Mouse (Mus musculus) neural tube, embryonic 14.5 days (tissue): Measurements from ENCODE around the gene Btd. TPM values are rescaled to one million over a fixed set of nuclear protein-coding genes. Genes with fewer than 3 reads are reported as not detected.

ENCODE experiments used
- ATAC-seq: fragments of 200-750 bp; cut with Nextera tagmentation; 2 replicates; pipeline ENCODE4 v1.8.0; 2017; ENCODE audit warnings: low read depth, mild to moderate bottlenecking, moderate TSS enrichment, moderate library complexity
- H3K27ac ChIP-seq: fragments of 300-500 bp; sonication (generic); 2 replicates; pipeline ENCODE4 v1.5.1; 2014; ENCODE audit warnings: low read depth, mild to moderate bottlenecking, control low read depth, low read length, moderate library complexity, mixed read lengths
- H3K27me3 ChIP-seq: fragments of 300-500 bp; sonication (generic); 2 replicates; pipeline ENCODE4 v1.6.1; 2014; ENCODE audit warnings: low read length; ENCODE audit not compliant: control insufficient read depth, insufficient read depth
- H3K36me3 ChIP-seq: fragments of 300-500 bp; sonication (generic); 2 replicates; pipeline ENCODE4 v1.6.1; 2014; ENCODE audit warnings: low read length, mixed read lengths; ENCODE audit not compliant: control insufficient read depth, insufficient read depth
- H3K4me1 ChIP-seq: fragments of 300-500 bp; sonication (generic); 2 replicates; pipeline ENCODE4 v1.6.1; 2014; ENCODE audit warnings: low read length; ENCODE audit not compliant: control insufficient read depth, insufficient read depth
- H3K4me2 ChIP-seq: fragments of 300-500 bp; sonication (generic); 2 replicates; pipeline ENCODE4 v1.6.1; 2014; ENCODE audit warnings: mild to moderate bottlenecking, low read depth, low read length, control low read depth
- H3K4me3 ChIP-seq: fragments of 300-500 bp; sonication (generic); 2 replicates; pipeline ENCODE4 v1.5.1; 2014; ENCODE audit warnings: low read depth, low read length, control low read depth, mixed read lengths
- H3K9ac ChIP-seq: fragments of 300-500 bp; sonication (generic); replicated peaks from 2 replicates; pipeline ENCODE4 v1.6.1; 2014; ENCODE audit warnings: low read depth, mild to moderate bottlenecking, control low read depth, low read length, mixed read lengths
- H3K9me3 ChIP-seq: fragments of 300-500 bp; sonication (generic); 2 replicates; pipeline ENCODE4 v1.6.1; 2016; ENCODE audit warnings: low read length; ENCODE audit not compliant: control insufficient read depth
- WGBS: fragments of 180-500 bp; shearing (Covaris S2); extraction: QIAGEN DNeasy Blood & Tissue Kit; methylation state at CpG from one replicate; pipeline ENCODE4 v1.1.7; 2014; 5-methylcytosine and 5-hydroxymethylcytosine counted together
- polyA plus RNA-seq: library from polyadenylated mRNA; unstranded; fragments of >200 nt; fragmentation: Nextera tagmentation; extraction: Ambion mirVana; gene quantifications from 2 replicates; pipeline ENCODE4 v1.2.1, GENCODE M21; 2014

The Btd gene
- polyA plus RNA-seq, 1 experiment from 2014 or later = 14.4 TPM

DNA sequence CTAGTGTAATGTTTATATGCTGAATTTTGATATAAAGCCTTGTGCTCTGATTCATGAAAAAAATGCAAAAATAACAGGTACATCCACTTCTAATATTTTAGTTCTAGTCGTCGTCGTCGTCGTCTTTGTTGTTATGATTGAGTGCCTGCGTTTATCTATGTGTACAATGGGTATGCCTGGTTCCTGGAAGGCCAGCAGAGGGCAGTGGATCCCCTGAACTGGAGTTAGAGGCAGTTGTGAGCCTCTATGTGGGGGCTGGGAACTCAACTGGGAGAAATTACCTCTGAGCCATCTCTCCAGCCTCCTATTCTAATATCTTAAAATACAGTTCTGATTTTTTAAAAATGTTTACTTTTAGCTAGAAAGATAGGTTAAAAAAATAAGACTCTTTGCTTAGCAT, 35.3 kb upstream of the Btd start:
- Histone ChIP-seq H3K27ac (no peak overlapping the region), H3K27me3 (no peaks in the 10 kb centered on the region), H3K4me3 (no peak overlapping the region), H3K9ac (no peak overlapping the region), H3K4me2 (no peak overlapping the region), H3K4me1 (no peaks in the 10 kb centered on the region), H3K9me3 (no peaks in the 10 kb centered on the region), H3K36me3 (no peaks in the 10 kb centered on the region)
- 63% methylated on average over 6 of the region's 6 CpGs for WGBS
- no peak for ATAC-seq

- Histone ChIP-seq H3K4me3 (no peak overlapping the region), H3K9me3 (no peaks in the 10 kb centered on the region), H3K4me1 (no peaks in the 10 kb centered on the region), H3K36me3 (no peaks in the 10 kb centered on the region), H3K27me3 (no peaks in the 10 kb centered on the region), H3K4me2 (no peak overlapping the region), H3K27ac (no peak overlapping the region), H3K9ac (no peak overlapping the region)
- 62% methylated on average over 4 of the region's 4 CpGs for WGBS
- no peak for ATAC-seq
These were observed 28.8 kb upstream of the Btd start for GRCm38 (mm10) chr14:31611986-31612385.

GRCm38 (mm10) chr14:31613671-31614070, 27.2 kb upstream of the Btd start:
- Histone ChIP-seq H3K27ac (no peak overlapping the region), H3K4me3 (no peak overlapping the region), H3K27me3 (no peaks in the 10 kb centered on the region), H3K9ac (no peak overlapping the region), H3K4me1 (no peaks in the 10 kb centered on the region), H3K36me3 (no peaks in the 10 kb centered on the region), H3K9me3 (no peaks in the 10 kb centered on the region), H3K4me2 (no peak overlapping the region)
- ATAC-seq = no peak
- WGBS = 90% methylated on average over 5 of the region's 5 CpGs

GRCm38 (mm10) chr14:31617204-31617603, 23.6 kb upstream of the Btd start:
- no peak for ATAC-seq
- Histone ChIP-seq H3K9me3 (no peaks in the 10 kb centered on the region), H3K27ac (no peak overlapping the region), H3K9ac (no peak overlapping the region), H3K4me2 (no peak overlapping the region), H3K27me3 (no peaks in the 10 kb centered on the region), H3K4me3 (no peak overlapping the region), H3K4me1 (no peaks in the 10 kb centered on the region), H3K36me3 (no peaks in the 10 kb centered on the region)
- 90% methylated on average over 9 of the region's 9 CpGs for WGBS

DNA sequence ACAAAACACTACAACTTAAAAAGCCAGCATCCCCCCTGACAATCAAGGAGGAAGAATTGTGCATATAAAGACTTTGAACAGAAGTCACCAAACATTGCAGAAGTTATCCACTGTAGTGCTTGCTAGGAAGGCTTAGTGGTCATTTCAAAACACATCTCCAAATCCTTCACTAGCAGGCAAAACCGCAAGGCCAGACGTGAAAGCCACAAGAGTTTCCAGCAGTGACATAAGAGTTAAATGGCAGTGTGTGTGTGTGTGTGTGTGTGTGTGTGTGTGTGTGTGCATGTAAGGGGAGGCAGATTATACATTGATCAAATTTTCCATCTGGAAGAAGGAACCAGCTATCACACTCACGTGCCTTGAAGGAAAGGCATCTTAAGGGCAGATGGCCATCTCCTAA, 22.8 kb upstream of the Btd start:
- ATAC-seq = no peak
- Histone ChIP-seq H3K36me3 (no peaks in the 10 kb centered on the region), H3K27ac (no peak overlapping the region), H3K9ac (no peak overlapping the region), H3K4me1 (no peaks in the 10 kb centered on the region), H3K27me3 (no peaks in the 10 kb centered on the region), H3K4me3 (no peak overlapping the region), H3K9me3 (no peaks in the 10 kb centered on the region), H3K4me2 (no peak overlapping the region)
- WGBS = 98% methylated on average over 3 of the region's 3 CpGs

DNA sequence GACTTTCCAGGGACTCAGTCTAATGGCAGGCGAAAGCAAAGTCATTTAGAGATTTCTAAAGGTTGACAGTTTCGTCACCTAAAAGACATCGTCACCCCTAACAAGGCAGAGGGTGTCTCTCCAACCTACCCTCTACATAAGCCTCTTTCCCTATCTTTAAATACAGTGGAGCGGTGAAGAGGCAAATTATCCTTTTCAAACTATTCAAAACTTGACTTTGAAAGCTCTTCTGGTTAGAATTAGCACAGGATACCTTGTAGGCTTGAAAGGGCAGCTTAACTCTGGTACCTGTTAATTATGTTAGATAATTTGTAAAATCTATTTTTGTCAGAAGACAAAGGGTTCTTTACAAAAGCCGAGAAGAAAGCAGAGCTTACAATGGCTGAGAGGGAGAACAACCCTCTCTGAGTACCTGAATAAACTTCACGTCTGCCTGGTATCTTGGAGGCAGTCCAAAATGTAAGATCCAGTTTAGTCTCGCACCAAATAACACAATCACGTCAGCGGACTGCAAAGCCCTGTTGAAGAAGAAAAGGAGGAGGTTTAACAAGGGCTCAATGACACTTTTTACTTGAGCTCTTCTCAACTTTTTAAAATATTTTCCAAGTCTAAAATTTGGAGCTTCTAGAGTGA, 20.1 kb upstream of the Btd start:
- Histone ChIP-seq H3K27ac (no peak overlapping the region), H3K4me3 (no peak overlapping the region), H3K4me1 (no peaks in the 10 kb centered on the region), H3K9ac (no peak overlapping the region), H3K4me2 (no peak overlapping the region), H3K36me3 (no peaks in the 10 kb centered on the region), H3K9me3 (no peaks in the 10 kb centered on the region), H3K27me3 (no peaks in the 10 kb centered on the region)
- 78% methylated on average over 9 of the region's 9 CpGs for WGBS
- ATAC-seq = no peak

- 87% methylated on average over 12 of the region's 12 CpGs for WGBS
- ATAC-seq = no peak
- no peaks in the 10 kb centered on the region for H3K27me3 ChIP-seq
- no peak overlapping the region for H3K9ac ChIP-seq
- H3K9me3 ChIP-seq = no peaks in the 10 kb centered on the region
- H3K4me2 ChIP-seq = no peak overlapping the region
- H3K36me3 ChIP-seq = no peaks in the 10 kb centered on the region
- H3K4me1 ChIP-seq = no peaks in the 10 kb centered on the region
- no peak overlapping the region for H3K27ac ChIP-seq
- no peak overlapping the region for H3K4me3 ChIP-seq
These were observed 18.1 kb upstream of the Btd start for GRCm38 (mm10) chr14:31622748-31623147.

- 43% methylated on average over 7 of the region's 7 CpGs for WGBS
- no peak for ATAC-seq
These were observed 10.2 kb upstream of the Btd start for GRCm38 (mm10) chr14:31630677-31631076.

DNA sequence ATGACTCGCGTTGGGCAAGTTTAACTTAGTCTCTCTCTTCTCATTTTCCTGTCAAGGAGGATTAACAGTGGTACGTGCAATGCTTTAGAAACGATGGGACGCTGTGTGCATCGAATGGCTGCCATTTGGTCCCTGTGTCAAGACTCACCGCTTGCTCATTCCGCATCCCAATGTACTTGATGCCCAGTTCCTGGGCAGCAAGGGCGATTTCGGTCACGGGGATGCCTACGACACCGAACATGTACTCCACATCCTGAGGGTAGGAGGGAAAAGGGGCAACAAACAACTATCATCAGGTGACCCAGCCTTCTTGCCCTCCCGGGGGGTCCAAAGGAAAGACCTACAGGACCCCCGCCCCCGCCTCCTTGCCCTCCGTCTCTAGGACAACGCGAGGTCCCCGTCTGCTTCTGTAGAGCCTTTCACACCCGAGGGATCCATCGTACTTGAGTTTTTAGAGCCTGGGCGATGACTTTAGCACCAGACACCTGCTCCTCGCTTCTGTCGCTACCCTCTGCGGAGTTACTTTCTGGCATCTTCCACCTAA, 410 bp upstream of the Btd start, which contains the start of gene Gm49387:
Gene Gm49387 (minus strand): TSS at position 533 of the 544 bp plus-strand sequence.
- 4% methylated on average over 26 of the region's 26 CpGs for WGBS
- Histone ChIP-seq H3K4me3 (peak within 1 kb of the TSS; percentile 65), H3K4me2 (peak within 1 kb of the TSS; percentile 62), H3K9me3 (no peaks in the 10 kb centered on the region), H3K27me3 (no peaks in the 10 kb centered on the region), H3K4me1 (peaks cover 8% of the 10 kb centered on the region; the same call in 1 of the 2 replicates), H3K27ac (peak within 1 kb of the TSS; percentile 82), H3K9ac (peak within 1 kb of the TSS; percentile 63), H3K36me3 (no peaks in the 10 kb centered on the region)
- peak; percentile 55 for ATAC-seq

More at GRCm38 (mm10) chr14:31630677-31631076, 10.2 kb upstream of the Btd start:
- no peaks in the 10 kb centered on the region for H3K36me3 ChIP-seq
- no peaks in the 10 kb centered on the region for H3K4me1 ChIP-seq
- H3K4me3 ChIP-seq = no peak overlapping the region
- no peaks in the 10 kb centered on the region for H3K27me3 ChIP-seq
- H3K9ac ChIP-seq = no peak overlapping the region
- no peak overlapping the region for H3K27ac ChIP-seq
- H3K9me3 ChIP-seq = no peaks in the 10 kb centered on the region
- no peak overlapping the region for H3K4me2 ChIP-seq
